9 mouse cellular contexts compared by ENCODE assay signal in the genomic region with DNA sequence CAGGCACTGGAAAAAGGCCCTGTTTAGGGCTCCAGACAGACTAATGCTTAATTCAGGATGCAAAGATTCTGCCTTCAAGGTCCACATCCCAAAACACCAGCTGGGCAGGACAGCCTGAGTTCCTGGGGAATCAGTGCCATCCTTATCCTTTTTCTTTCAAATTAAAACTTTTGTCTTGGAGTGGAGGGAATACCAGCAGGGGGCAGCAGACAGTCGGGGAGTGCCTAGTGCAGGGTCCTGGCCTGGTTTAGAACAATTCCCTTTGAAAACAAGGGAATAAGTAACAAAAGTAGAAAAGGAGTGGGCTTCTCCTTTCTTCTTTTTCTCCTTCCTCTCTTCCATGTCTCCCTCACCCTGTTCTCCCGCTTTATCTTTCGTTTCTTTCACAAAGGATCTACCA. TPM values are rescaled to one million over a fixed set of nuclear protein-coding genes. Genes with fewer than 3 reads are reported as not detected.
A peak's percentile ranks its signal among the peaks of the same experiment; 100 is the strongest.
DNase-seq lines count a peak whose midpoint lies in the region; ATAC-seq and TF ChIP-seq lines count a peak whose summit lies in the region.
"Had no signal": no experiment of that assay in that cellular context is flagged by ENCODE, and none has a peak within 500 bp of the region (broad histone marks: within the 10 kb centered on the region; RNA-seq: fewer than 3 reads in every experiment).

No protein-coding gene starts in this region.

- 7% methylated on average over 3 of the region's 3 CpGs for WGBS in embryonic facial prominence, embryonic 10.5 days
- 11% methylated on average over 3 of the region's 3 CpGs for WGBS in stomach, postnatal 0 days

- no peak overlapping the region for H3K27ac ChIP-seq in embryonic facial prominence, embryonic 10.5 days (replicated peaks)
- H3K27ac ChIP-seq in stomach, postnatal 0 days (replicated peaks): no peak overlapping the region
- H3K27ac ChIP-seq: limb, embryonic 13.5 days had no signal

- peaks cover 20% of the 10 kb centered on the region for H3K4me1 ChIP-seq in embryonic facial prominence, embryonic 10.5 days
- no peaks in the 10 kb centered on the region for H3K4me1 ChIP-seq in stomach, postnatal 0 days (replicated peaks; ENCODE audit: control insufficient read depth, insufficient read depth)

- no peak for ATAC-seq in stomach, postnatal 0 days (ENCODE audit: low FRiP score, low TSS enrichment)

- no peak overlapping the region for H3K4me3 ChIP-seq in embryonic facial prominence, embryonic 10.5 days
- no peak overlapping the region for H3K4me3 ChIP-seq in stomach, postnatal 0 days (ENCODE audit: low read depth, low read length)
- H3K4me3 ChIP-seq: limb, embryonic 13.5 days had no signal

- no peak overlapping the region for H3K4me2 ChIP-seq in stomach, postnatal 0 days (replicated peaks; ENCODE audit: low read depth)
- H3K4me2 ChIP-seq: limb, embryonic 13.5 days had no signal

- H3K27me3 ChIP-seq in embryonic facial prominence, embryonic 10.5 days (replicated peaks; ENCODE audit: low read depth, poor library complexity, severe bottlenecking): no peaks in the 10 kb centered on the region
- H3K27me3 ChIP-seq in stomach, postnatal 0 days (ENCODE audit: control insufficient read depth, insufficient read depth, low read length): no peaks in the 10 kb centered on the region
- H3K27me3 ChIP-seq: limb, embryonic 13.5 days had no signal

- H3K9ac ChIP-seq in stomach, postnatal 0 days (ENCODE audit: low read length): no peak overlapping the region
- H3K9ac ChIP-seq: limb, embryonic 13.5 days had no signal

- no peaks in the 10 kb centered on the region for H3K9me3 ChIP-seq in embryonic facial prominence, embryonic 10.5 days
- no peaks in the 10 kb centered on the region for H3K9me3 ChIP-seq in stomach, postnatal 0 days (ENCODE audit: control insufficient read depth, low read length)
- H3K9me3 ChIP-seq: limb, embryonic 13.5 days had no signal

- H3K36me3 ChIP-seq in embryonic facial prominence, embryonic 10.5 days (replicated peaks): no peaks in the 10 kb centered on the region
- H3K36me3 ChIP-seq in stomach, postnatal 0 days (ENCODE audit: control insufficient read depth, insufficient read depth, low read length): no peaks in the 10 kb centered on the region
- H3K36me3 ChIP-seq: limb, embryonic 13.5 days had no signal

- TF ChIP-seq CTCF in stomach, postnatal 0 days (IDR thresholded peaks at IDR 0.05; ENCODE audit: low read depth): peak; percentile 95

- no peak for TF ChIP-seq EP300 in stomach, postnatal 0 days (optimal IDR thresholded peaks at IDR 0.05)

- DNase-seq in gastrocnemius, adult 18-20 months (ENCODE audit: low spot score): peak; percentile 80
- DNase-seq in gastrocnemius, postnatal 25 days: no peak
- peak; percentile 69 for DNase-seq in 416B (ENCODE audit: low read depth)
- DNase-seq in adrenal gland, postnatal 14 days: peak; percentile 89
- peak; percentile 85 for DNase-seq in embryonic facial prominence, embryonic 10.5 days (ENCODE audit: low spot score)
- DNase-seq in kidney, postnatal 10 days: peak; percentile 91
- peak; percentile 43 to 82 for DNase-seq in lung, postnatal 4 days
- peak; percentile 80 for DNase-seq in stomach, postnatal 0 days (ENCODE audit: low spot score)

RNA-seq across cellular contexts. Expression of a gene that starts 9.2 kb away (rescaled TPM):
- total RNA-seq in gastrocnemius, adult 18-20 months (2021): 100 to 1,000 TPM; 180 to 200 TPM
- total RNA-seq in gastrocnemius, postnatal 25 days (2021): 100 to 1,000 TPM; 190 to 200 TPM
- 27.7 and 32.3 TPM in 2 replicates for total RNA-seq in adrenal gland, postnatal 14 days (2021)
- polyA plus RNA-seq in embryonic facial prominence, embryonic 10.5 days (2016; fragmentation: Nextera tagmentation; extraction: Ambion mirVana): 3.0 and 3.9 TPM in 2 replicates
- polyA plus RNA-seq in stomach, postnatal 0 days (2015; fragmentation: Nextera tagmentation; extraction: Ambion mirVana): 6.7 and 7.2 TPM in 2 replicates

RNA-seq across cellular contexts. Expression of a gene that starts 19.2 kb away (rescaled TPM):
- 10 to 100 TPM; 14.8 to 19.4 TPM for total RNA-seq in gastrocnemius, adult 18-20 months (2021)
- 10 to 100 TPM in 1 of 2 experiments, 1 to 10 TPM in 1; 9.9 to 10.7 TPM for total RNA-seq in gastrocnemius, postnatal 25 days (2021)
- 36.1 and 42.5 TPM in 2 replicates for total RNA-seq in adrenal gland, postnatal 14 days (2021)
- 68.8 and 72.2 TPM in 2 replicates for polyA plus RNA-seq in embryonic facial prominence, embryonic 10.5 days (2016; fragmentation: Nextera tagmentation; extraction: Ambion mirVana)
- 10.3 and 10.4 TPM in 2 replicates for polyA plus RNA-seq in stomach, postnatal 0 days (2015; fragmentation: Nextera tagmentation; extraction: Ambion mirVana)

RNA-seq across cellular contexts. Expression of a gene that starts 44.3 kb away (rescaled TPM):
- total RNA-seq in gastrocnemius, adult 18-20 months (2021): 10 to 100 TPM; 11.2 to 15.1 TPM
- total RNA-seq in gastrocnemius, postnatal 25 days (2021): 10 to 100 TPM; 11.0 to 12.3 TPM
- 14.2 and 15.7 TPM in 2 replicates for total RNA-seq in adrenal gland, postnatal 14 days (2021)
- polyA plus RNA-seq in embryonic facial prominence, embryonic 10.5 days (2016; fragmentation: Nextera tagmentation; extraction: Ambion mirVana): 15.1 and 15.8 TPM in 2 replicates
- 6.2 and 25.9 TPM in 2 replicates for polyA plus RNA-seq in stomach, postnatal 0 days (2015; fragmentation: Nextera tagmentation; extraction: Ambion mirVana)
